Mouse (Mus musculus) hindbrain, embryonic 14.5 days (tissue): ENCODE measurements at regions not wholly inside any gene's neighbourhood (a gene's known extent, or its start where the extent isn't known, plus 50 kb on each side); places are given as distances from the start of the nearest gene placed in this dataset.

ENCODE experiments used
- ATAC-seq: fragments of 200-750 bp; cut with Nextera tagmentation; 2 replicates; pipeline ENCODE4 v1.8.0; 2017; ENCODE audit warnings: moderate number of reproducible peaks, mild to moderate bottlenecking, moderate TSS enrichment, moderate library complexity; ENCODE audit not compliant: low FRiP score
- DNase-seq: peaks from one replicate; pipeline ENCODE4 v3.0.0-alpha.2; 2015; ENCODE audit warnings: low spot score
- H3K27ac ChIP-seq: fragments of 300-500 bp; sonication (generic); 2 replicates; pipeline ENCODE4 v1.5.1; 2014; ENCODE audit warnings: mild to moderate bottlenecking, moderate library complexity
- H3K27me3 ChIP-seq: fragments of 300-500 bp; sonication (generic); 2 replicates; pipeline ENCODE4 v1.6.1; 2014; ENCODE audit warnings: mild to moderate bottlenecking, low read length, mixed read lengths; ENCODE audit not compliant: control insufficient read depth, insufficient read depth
- H3K36me3 ChIP-seq: fragments of 300-500 bp; sonication (generic); replicated peaks from 2 replicates; pipeline ENCODE4 v1.6.1; 2014; ENCODE audit not compliant: control insufficient read depth, insufficient read depth
- H3K4me1 ChIP-seq: fragments of 300-500 bp; sonication (generic); replicated peaks from 2 replicates; pipeline ENCODE4 v1.6.1; 2014; ENCODE audit warnings: antibody characterized with exemption, low read length, mixed read lengths; ENCODE audit not compliant: control insufficient read depth, insufficient read depth
- H3K4me2 ChIP-seq: fragments of 300-500 bp; sonication (generic); replicated peaks from 2 replicates; pipeline ENCODE4 v1.6.1; 2014; ENCODE audit warnings: mild to moderate bottlenecking, moderate library complexity
- H3K4me3 ChIP-seq: fragments of 300-500 bp; sonication (generic); replicated peaks from 2 replicates; pipeline ENCODE4 v1.5.1; 2014; ENCODE audit warnings: mild to moderate bottlenecking, low read length
- H3K9ac ChIP-seq: fragments of 300-500 bp; sonication (generic); 2 replicates; pipeline ENCODE4 v1.6.1; 2014
- H3K9me3 ChIP-seq: fragments of 300-500 bp; sonication (generic); 2 replicates; pipeline ENCODE4 v1.6.1; 2016; ENCODE audit warnings: low read length; ENCODE audit not compliant: control insufficient read depth
- WGBS: fragments of 180-500 bp; shearing (Covaris S2); extraction: QIAGEN DNeasy Blood & Tissue Kit; methylation state at CpG from one replicate; pipeline ENCODE4 v1.1.7; 2014; 5-methylcytosine and 5-hydroxymethylcytosine counted together

- H3K4me1 ChIP-seq, result no peaks in the 10 kb centered on the region
- ATAC-seq (no peak), DNase-seq (no peak)
- no peak overlapping the region for H3K4me3 ChIP-seq
- no peak overlapping the region for H3K27ac ChIP-seq
- no peaks in the 10 kb centered on the region for H3K36me3 ChIP-seq
- H3K9me3 ChIP-seq, result no peaks in the 10 kb centered on the region
- 88% methylated on average over 2 of the region's 2 CpGs for WGBS
- H3K4me2 ChIP-seq, result no peak overlapping the region
- H3K27me3 ChIP-seq, result no peaks in the 10 kb centered on the region
- H3K9ac ChIP-seq, result no peak overlapping the region
Measured at GRCm38 (mm10) chr5:82472146-82472545, 882.8 kb downstream of the Tecrl start.

DNA sequence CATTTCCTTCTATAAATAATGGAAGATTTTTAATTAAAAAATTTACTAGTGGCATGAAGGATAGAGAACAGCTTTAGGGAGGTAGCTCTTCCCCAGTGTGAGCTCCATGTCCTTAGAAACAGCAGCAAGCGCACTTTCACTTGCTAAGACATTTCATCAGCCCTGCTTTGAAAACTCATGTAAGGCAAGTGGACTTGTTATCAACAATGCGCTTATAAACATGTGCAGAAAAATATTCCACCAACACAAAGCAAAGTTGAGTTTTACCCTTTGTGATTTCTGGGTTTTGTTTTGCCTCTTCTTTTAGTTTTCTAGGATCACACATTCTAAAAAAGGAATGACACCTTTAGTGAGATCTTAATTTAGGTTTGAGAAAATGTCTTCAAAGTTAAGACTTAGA is 890.7 kb downstream of the Tecrl start:
- Histone ChIP-seq H3K4me2 (no peak overlapping the region), H3K36me3 (no peaks in the 10 kb centered on the region), H3K4me1 (no peaks in the 10 kb centered on the region), H3K27me3 (no peaks in the 10 kb centered on the region), H3K27ac (no peak overlapping the region), H3K4me3 (no peak overlapping the region), H3K9me3 (no peaks in the 10 kb centered on the region), H3K9ac (no peak overlapping the region)
- ATAC-seq (no peak), DNase-seq (no peak)
- 95% methylated on average over 2 of the region's 2 CpGs for WGBS

DNA sequence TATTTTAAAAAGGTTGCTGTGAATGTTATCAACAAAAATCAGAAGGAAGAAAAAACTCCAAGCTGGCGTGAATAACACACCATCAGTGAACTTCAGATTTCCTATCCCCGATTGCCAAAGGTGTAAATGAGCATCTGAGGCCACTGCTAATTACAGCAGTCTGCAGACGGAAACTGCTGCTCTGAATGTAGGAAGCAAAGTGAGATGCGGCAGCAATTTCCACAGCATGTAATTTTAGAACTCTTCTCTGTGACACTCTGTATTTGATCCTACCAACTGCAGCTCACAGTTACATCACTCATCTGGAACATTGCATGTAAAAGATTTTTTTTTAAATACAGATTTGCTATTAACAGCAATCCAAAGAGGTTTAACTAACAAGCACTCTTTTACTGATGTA is 913.7 kb downstream of the Tecrl start:
- no peak overlapping the region for H3K4me2 ChIP-seq
- H3K9me3 ChIP-seq, result no peaks in the 10 kb centered on the region
- no peak overlapping the region for H3K4me3 ChIP-seq
- H3K4me1 ChIP-seq, result no peaks in the 10 kb centered on the region
- WGBS, result 79% methylated on average over 4 of the region's 4 CpGs
- no peaks in the 10 kb centered on the region for H3K36me3 ChIP-seq
- no peak overlapping the region for H3K9ac ChIP-seq
- ATAC-seq (no peak), DNase-seq (no peak)
- H3K27me3 ChIP-seq, result no peaks in the 10 kb centered on the region
- H3K27ac ChIP-seq, result no peak overlapping the region

DNA sequence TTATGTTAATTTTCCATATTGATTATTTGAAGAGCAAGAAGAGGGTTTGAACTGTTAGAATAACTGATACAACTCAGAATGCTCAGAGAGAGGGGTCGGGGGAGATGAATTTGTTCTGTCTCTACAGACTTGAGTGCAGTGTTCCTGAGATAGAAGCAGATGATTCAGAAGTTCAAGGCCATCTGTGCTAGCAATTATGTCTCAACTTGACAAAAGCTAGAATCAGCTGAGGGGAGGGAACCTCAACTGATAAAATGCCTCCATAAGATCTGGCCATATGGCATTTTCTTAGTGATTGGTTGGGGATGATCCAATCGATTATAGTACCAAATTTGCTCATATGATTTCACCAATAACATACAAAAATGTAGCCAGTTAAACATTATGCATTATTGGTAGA is 914.9 kb downstream of the Tecrl start:
- Histone ChIP-seq H3K27ac (no peak overlapping the region), H3K27me3 (no peaks in the 10 kb centered on the region), H3K4me2 (no peak overlapping the region), H3K4me3 (no peak overlapping the region), H3K36me3 (no peaks in the 10 kb centered on the region), H3K9me3 (no peaks in the 10 kb centered on the region), H3K4me1 (no peaks in the 10 kb centered on the region), H3K9ac (no peak overlapping the region)
- no peak for DNase-seq
- WGBS, result 89% methylated on average over 2 of the region's 2 CpGs
- no peak for ATAC-seq

- ATAC-seq (no peak), DNase-seq (no peak)
- H3K4me2 ChIP-seq, result no peak overlapping the region
- no peaks in the 10 kb centered on the region for H3K9me3 ChIP-seq
- no peak overlapping the region for H3K9ac ChIP-seq
- no peaks in the 10 kb centered on the region for H3K36me3 ChIP-seq
- no peaks in the 10 kb centered on the region for H3K4me1 ChIP-seq
- H3K27me3 ChIP-seq, result no peaks in the 10 kb centered on the region
- H3K27ac ChIP-seq, result no peak overlapping the region
- H3K4me3 ChIP-seq, result no peak overlapping the region
Measured at GRCm38 (mm10) chr5:82420396-82420795, 934.6 kb downstream of the Tecrl start.

DNA sequence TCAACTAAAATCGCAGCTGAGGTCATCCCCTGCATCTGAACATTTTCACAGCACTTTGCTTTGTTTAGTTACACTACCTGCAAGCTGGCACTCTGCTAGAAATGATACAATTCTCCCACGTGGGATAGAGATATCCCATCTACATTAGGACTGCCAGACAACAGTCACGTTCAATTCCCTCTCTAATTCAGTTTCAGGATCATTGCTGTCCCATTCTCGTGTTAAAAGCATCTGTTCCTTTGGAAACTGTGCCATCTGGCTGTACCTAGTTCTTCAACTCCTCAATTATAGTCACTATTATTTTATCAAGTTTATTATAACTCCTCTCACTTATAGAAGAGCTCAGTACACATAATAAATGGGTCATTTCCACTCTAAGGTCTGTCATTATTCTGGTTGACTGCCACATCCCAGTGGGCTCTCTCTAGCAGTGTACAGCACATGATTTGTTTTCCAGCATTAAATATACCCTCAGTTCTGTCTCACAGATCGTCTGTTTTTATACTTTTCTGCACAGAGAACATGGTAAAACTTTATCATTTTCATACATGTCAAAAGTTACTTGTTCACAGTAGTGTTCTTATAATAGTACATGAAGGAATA is 958.3 kb downstream of the Tecrl start:
- H3K27ac ChIP-seq, result no peak overlapping the region
- DNase-seq (no peak), ATAC-seq (no peak)
- H3K27me3 ChIP-seq, result no peaks in the 10 kb centered on the region
- no peaks in the 10 kb centered on the region for H3K4me1 ChIP-seq
- 56% methylated on average over 5 of the region's 5 CpGs for WGBS
- H3K36me3 ChIP-seq, result no peaks in the 10 kb centered on the region
- no peak overlapping the region for H3K9ac ChIP-seq
- H3K4me2 ChIP-seq, result no peak overlapping the region
- no peak overlapping the region for H3K4me3 ChIP-seq
- H3K9me3 ChIP-seq, result no peaks in the 10 kb centered on the region

- no peaks in the 10 kb centered on the region for H3K4me1 ChIP-seq
- no peaks in the 10 kb centered on the region for H3K9me3 ChIP-seq
- no peak overlapping the region for H3K4me2 ChIP-seq
- DNase-seq, result no peak
- no peaks in the 10 kb centered on the region for H3K27me3 ChIP-seq
- no peak for ATAC-seq
- no peaks in the 10 kb centered on the region for H3K36me3 ChIP-seq
- H3K27ac ChIP-seq, result no peak overlapping the region
- no peak overlapping the region for H3K9ac ChIP-seq
- H3K4me3 ChIP-seq, result no peak overlapping the region
- 73% methylated on average over 3 of the region's 3 CpGs for WGBS
Measured at GRCm38 (mm10) chr5:82361624-82362023, 993.4 kb downstream of the Tecrl start.

DNA sequence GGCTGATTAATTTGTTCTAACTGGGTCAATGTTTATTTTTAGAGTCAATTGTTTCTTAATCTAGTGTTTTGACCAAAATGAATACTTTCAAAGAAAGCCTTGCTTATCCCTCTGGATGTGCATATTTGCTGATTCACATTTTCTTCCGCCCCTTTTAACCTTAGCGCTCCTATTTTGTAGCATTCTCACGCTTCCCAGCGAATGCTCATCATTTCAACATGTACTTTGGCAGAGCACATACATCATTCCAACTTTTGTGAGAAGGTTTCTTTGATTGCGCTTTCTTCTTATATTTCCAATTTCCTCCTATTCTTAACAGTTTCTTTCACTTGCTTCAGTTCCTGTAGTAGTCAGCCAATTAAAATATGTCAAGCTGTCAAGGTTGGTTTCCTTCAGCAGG is 998.7 kb downstream of the Tecrl start:
- DNase-seq (no peak), ATAC-seq (no peak)
- Histone ChIP-seq H3K36me3 (no peaks in the 10 kb centered on the region), H3K4me1 (no peaks in the 10 kb centered on the region), H3K9me3 (no peaks in the 10 kb centered on the region), H3K9ac (no peak overlapping the region), H3K4me2 (no peak overlapping the region), H3K4me3 (no peak overlapping the region), H3K27me3 (no peaks in the 10 kb centered on the region), H3K27ac (no peak overlapping the region)
- 87% methylated on average over 5 of the region's 5 CpGs for WGBS

GRCm38 (mm10) chr5:82351089-82351488 is 1003.9 kb downstream of the Tecrl start:
- ATAC-seq (no peak), DNase-seq (no peak)
- Histone ChIP-seq H3K9me3 (no peaks in the 10 kb centered on the region), H3K4me3 (no peak overlapping the region), H3K4me2 (no peak overlapping the region), H3K27me3 (no peaks in the 10 kb centered on the region), H3K36me3 (no peaks in the 10 kb centered on the region), H3K4me1 (no peaks in the 10 kb centered on the region), H3K27ac (no peak overlapping the region), H3K9ac (no peak overlapping the region)
- 92% methylated on average over 2 of the region's 2 CpGs for WGBS

GRCm38 (mm10) chr5:82346672-82347071 is 1008.3 kb downstream of the Tecrl start:
- Histone ChIP-seq H3K4me2 (peak overlapping the region; percentile 25; the same call in 1 of the 2 replicates), H3K36me3 (no peaks in the 10 kb centered on the region), H3K9me3 (no peaks in the 10 kb centered on the region), H3K27ac (no peak overlapping the region), H3K27me3 (no peaks in the 10 kb centered on the region), H3K4me1 (no peaks in the 10 kb centered on the region), H3K9ac (no peak overlapping the region), H3K4me3 (no peak overlapping the region)
- peak; percentile 96 for DNase-seq
- WGBS, result 7% methylated on average over 7 of the region's 7 CpGs
- peak; percentile 72 for ATAC-seq
